16 mouse cellular contexts compared by ENCODE assay signal in genomic region chr11:113735151-113735550, GRCm38 (mm10). TPM values are rescaled to one million over a fixed set of nuclear protein-coding genes. Genes with fewer than 3 reads are reported as not detected.
DNase-seq lines count a peak whose midpoint lies in the region; ATAC-seq and TF ChIP-seq lines count a peak whose summit lies in the region.
"Had no signal": no experiment of that assay in that cellular context is flagged by ENCODE, and none has a peak within 500 bp of the region (broad histone marks: within the 10 kb centered on the region; RNA-seq: fewer than 3 reads in every experiment).

No protein-coding gene starts in this region.

- peaks cover 20% of the 10 kb centered on the region for H3K4me1 ChIP-seq in intestine, postnatal 0 days (replicated peaks; ENCODE audit: control insufficient read depth, insufficient read depth, low read length)
- peaks cover 60% of the 10 kb centered on the region for H3K4me1 ChIP-seq in liver, postnatal 0 days (ENCODE audit: insufficient read depth)

- peak; percentile 64 for ATAC-seq in intestine, postnatal 0 days
- ATAC-seq in liver, postnatal 0 days = peak; percentile 33
- no peak for ATAC-seq in cerebellum, adult (ENCODE audit: insufficient number of reproducible peaks, low FRiP score, low TSS enrichment)
- ATAC-seq: forebrain, embryonic 13.5 days; hindbrain, postnatal 0 days had no signal

- no peak for TF ChIP-seq EP300 in liver, postnatal 0 days (IDR thresholded peaks at IDR 0.05; ENCODE audit: low read depth)

- TF ChIP-seq CTCF in intestine, postnatal 0 days (IDR thresholded peaks at IDR 0.05; ENCODE audit: low read depth) = no peak
- no peak for TF ChIP-seq CTCF in liver, postnatal 0 days (IDR thresholded peaks at IDR 0.05; ENCODE audit: low read depth)

- H3K9ac ChIP-seq in intestine, postnatal 0 days (ENCODE audit: low read depth, low read length) = no peak overlapping the region
- H3K9ac ChIP-seq in liver, postnatal 0 days (replicated peaks) = no peak overlapping the region
- H3K9ac ChIP-seq: embryonic facial prominence, embryonic 12.5 days; forebrain, embryonic 13.5 days; liver, embryonic 14.5 days had no signal

- no peak overlapping the region; the same call in 1 of the 2 replicates for H3K4me2 ChIP-seq in intestine, postnatal 0 days (replicated peaks; ENCODE audit: low read depth)
- no peak overlapping the region for H3K4me2 ChIP-seq in liver, postnatal 0 days (ENCODE audit: low read depth, low read length)
- H3K4me2 ChIP-seq: embryonic facial prominence, embryonic 12.5 days; forebrain, embryonic 13.5 days; midbrain, embryonic 11.5 days had no signal

- H3K4me3 ChIP-seq in intestine, postnatal 0 days (ENCODE audit: low read depth, low read length) = no peak overlapping the region
- H3K4me3 ChIP-seq in liver, postnatal 0 days (ENCODE audit: low read depth, low read length) = no peak overlapping the region
- H3K4me3 ChIP-seq: embryonic facial prominence, embryonic 12.5 days; forebrain, embryonic 13.5 days had no signal

- peak overlapping the region; percentile 66; the same call in 1 of the 2 replicates for H3K27ac ChIP-seq in intestine, postnatal 0 days (ENCODE audit: low read depth, low read length)
- 0 out of 2 replicates have a peak overlapping the region, but pooled peaks have one; percentile 25 for H3K27ac ChIP-seq in liver, postnatal 0 days (ENCODE audit: low read depth)
- H3K27ac ChIP-seq: embryonic facial prominence, embryonic 12.5 days; forebrain, embryonic 13.5 days; hindbrain, postnatal 0 days; liver, embryonic 14.5 days had no signal

- H3K9me3 ChIP-seq in intestine, postnatal 0 days (ENCODE audit: control insufficient read depth) = no peaks in the 10 kb centered on the region
- H3K9me3 ChIP-seq in liver, postnatal 0 days (ENCODE audit: low read length) = no peaks in the 10 kb centered on the region
- H3K9me3 ChIP-seq: embryonic facial prominence, embryonic 12.5 days; forebrain, embryonic 13.5 days had no signal

- DNase-seq in kidney, adult 9 months = peak; percentile 59
- no peak for DNase-seq in kidney, postnatal 4 days
- peak; percentile 34 for DNase-seq in Muller cell, postnatal 12 days (ENCODE audit: inconsistent ontology term)
- DNase-seq in liver, postnatal 0 days = no peak
- no peak for DNase-seq in thymus, postnatal 36 days
- DNase-seq: cerebellum, postnatal 14 days; gastrocnemius, postnatal 10 days; spleen, adult 18-20 months; thymus, postnatal 4 days had no signal

- WGBS in intestine, postnatal 0 days = 42% methylated on average over 6 of the region's 6 CpGs
- 72% methylated on average over 6 of the region's 6 CpGs for WGBS in liver, postnatal 0 days (ENCODE audit: insufficient replicate concordance)

- H3K36me3 ChIP-seq in intestine, postnatal 0 days (ENCODE audit: control insufficient read depth, insufficient read depth) = peaks cover 7% of the 10 kb centered on the region; the same call in 1 of the 2 replicates
- H3K36me3 ChIP-seq in liver, postnatal 0 days (replicated peaks; ENCODE audit: insufficient read depth, low read length) = peaks cover 2% of the 10 kb centered on the region; the same call in 1 of the 2 replicates

- no peaks in the 10 kb centered on the region for H3K27me3 ChIP-seq in intestine, postnatal 0 days (replicated peaks; ENCODE audit: control insufficient read depth, insufficient read depth, low read length)
- no peaks in the 10 kb centered on the region for H3K27me3 ChIP-seq in liver, postnatal 0 days (ENCODE audit: insufficient read depth, low read length)
- H3K27me3 ChIP-seq: embryonic facial prominence, embryonic 12.5 days; forebrain, embryonic 13.5 days had no signal

RNA-seq across cellular contexts. Expression of gene Cdc42ep4, which starts 16.5 kb away (rescaled TPM):
- 30.2 and 33.0 TPM in 2 replicates for polyA plus RNA-seq in intestine, postnatal 0 days (2015; fragmentation: Nextera tagmentation; extraction: Ambion mirVana)
- 12.4 and 13.7 TPM in 2 replicates for polyA plus RNA-seq in liver, postnatal 0 days (2015; fragmentation: Nextera tagmentation; extraction: Ambion mirVana)

RNA-seq across cellular contexts. Expression of gene Cpsf4l, which starts 25.3 kb away (rescaled TPM):
- not detected in 2 replicates for polyA plus RNA-seq in intestine, postnatal 0 days (2015; fragmentation: Nextera tagmentation; extraction: Ambion mirVana)
- 0.38 and 0.46 TPM in 2 replicates for polyA plus RNA-seq in liver, postnatal 0 days (2015; fragmentation: Nextera tagmentation; extraction: Ambion mirVana)

RNA-seq across cellular contexts. Expression of gene D11Wsu47e, which starts 50.9 kb away (rescaled TPM):
- 9.0 and 9.6 TPM in 2 replicates for polyA plus RNA-seq in intestine, postnatal 0 days (2015; fragmentation: Nextera tagmentation; extraction: Ambion mirVana)
- 4.3 and 4.6 TPM in 2 replicates for polyA plus RNA-seq in liver, postnatal 0 days (2015; fragmentation: Nextera tagmentation; extraction: Ambion mirVana)

RNA-seq across cellular contexts. Expression of gene Fam104a, which starts 51.2 kb away (rescaled TPM):
- polyA plus RNA-seq in intestine, postnatal 0 days (2015; fragmentation: Nextera tagmentation; extraction: Ambion mirVana) = 40.0 and 41.9 TPM in 2 replicates
- polyA plus RNA-seq in liver, postnatal 0 days (2015; fragmentation: Nextera tagmentation; extraction: Ambion mirVana) = 24.1 and 26.5 TPM in 2 replicates

Comparison
In these comparisons a context has a peak if more than half of its experiments do, and no peak if none do; other contexts are left out.
1. DNase-seq: peak in kidney, adult 9 months (single experiment) and Muller cell, postnatal 12 days (single experiment); none in kidney, postnatal 4 days (0 of 2), liver, postnatal 0 days (single experiment) and thymus, postnatal 36 days (0 of 2).